Comparison of ENCODE assay signal across 8 mouse cellular contexts in genomic region chr17:35838570-35838969, GRCm38 (mm10). TPM values are rescaled to one million over a fixed set of nuclear protein-coding genes. Genes with fewer than 3 reads are reported as not detected.
DNase-seq lines count a peak whose midpoint lies in the region; ATAC-seq and TF ChIP-seq lines count a peak whose summit lies in the region.

No protein-coding gene starts in this region.

- intact Hi-C loops in left cerebral cortex, postnatal 25 days (cut with DNase I): loop anchor here (5.0 to 10.0 kb wide), 2 partner anchors 79 to 136 kb away; partner anchors contain the start of genes Gnl1, Mrps18b and Ppp1r10

- H3K4me3 ChIP-seq in kidney, postnatal 0 days (replicated peaks; ENCODE audit: low read depth, low read length): peak overlapping the region; percentile 76
- peak overlapping the region; percentile 87 for H3K4me3 ChIP-seq in embryonic facial prominence, embryonic 12.5 days
- peak overlapping the region; percentile 68 for H3K4me3 ChIP-seq in intestine, embryonic 15.5 days (replicated peaks)
- peak overlapping the region; percentile 72 for H3K4me3 ChIP-seq in neural tube, embryonic 12.5 days

- no peaks in the 10 kb centered on the region for H3K27me3 ChIP-seq in kidney, postnatal 0 days (ENCODE audit: insufficient read depth, low read length)
- H3K27me3 ChIP-seq in embryonic facial prominence, embryonic 12.5 days: no peaks in the 10 kb centered on the region
- H3K27me3 ChIP-seq in intestine, embryonic 15.5 days (replicated peaks): no peaks in the 10 kb centered on the region
- H3K27me3 ChIP-seq in neural tube, embryonic 12.5 days (replicated peaks): no peaks in the 10 kb centered on the region

- WGBS in kidney, postnatal 0 days: 2% methylated on average over 5 of the region's 5 CpGs
- WGBS in embryonic facial prominence, embryonic 12.5 days: 0% methylated on average over 5 of the region's 5 CpGs
- 1% methylated on average over 5 of the region's 5 CpGs for WGBS in intestine, embryonic 15.5 days
- WGBS in neural tube, embryonic 12.5 days: 2% methylated on average over 5 of the region's 5 CpGs

- peaks cover 23% of the 10 kb centered on the region for H3K36me3 ChIP-seq in kidney, postnatal 0 days (ENCODE audit: insufficient read depth, low read length)
- peaks cover 34% of the 10 kb centered on the region for H3K36me3 ChIP-seq in embryonic facial prominence, embryonic 12.5 days
- peaks cover 20% of the 10 kb centered on the region for H3K36me3 ChIP-seq in intestine, embryonic 15.5 days
- peaks cover 33% of the 10 kb centered on the region for H3K36me3 ChIP-seq in neural tube, embryonic 12.5 days

- H3K4me1 ChIP-seq in kidney, postnatal 0 days (replicated peaks; ENCODE audit: insufficient read depth, low read length): peaks cover 13% of the 10 kb centered on the region
- H3K4me1 ChIP-seq in embryonic facial prominence, embryonic 12.5 days: peaks cover 36% of the 10 kb centered on the region
- H3K4me1 ChIP-seq in intestine, embryonic 15.5 days (replicated peaks): peaks cover 24% of the 10 kb centered on the region
- H3K4me1 ChIP-seq in neural tube, embryonic 12.5 days: peaks cover 43% of the 10 kb centered on the region

- H3K27ac ChIP-seq in kidney, postnatal 0 days: peak overlapping the region; percentile 78; the same call in 1 of the 2 replicates
- peak overlapping the region; percentile 97 for H3K27ac ChIP-seq in embryonic facial prominence, embryonic 12.5 days
- H3K27ac ChIP-seq in intestine, embryonic 15.5 days: peak overlapping the region; percentile 84
- peak overlapping the region; percentile 95 for H3K27ac ChIP-seq in neural tube, embryonic 12.5 days

- ATAC-seq in kidney, postnatal 0 days (replicated peaks; ENCODE audit: low FRiP score, low read depth): no peak
- no peak for ATAC-seq in embryonic facial prominence, embryonic 12.5 days (ENCODE audit: insufficient number of reproducible peaks, insufficient read depth, low FRiP score, low TSS enrichment)
- 0 out of 2 replicates have a peak, but pooled peaks have one; percentile 18 for ATAC-seq in intestine, embryonic 15.5 days
- ATAC-seq in neural tube, embryonic 12.5 days (ENCODE audit: low FRiP score, low read depth): no peak

- H3K9me3 ChIP-seq in kidney, postnatal 0 days (replicated peaks; ENCODE audit: low read length): no peaks in the 10 kb centered on the region
- no peaks in the 10 kb centered on the region for H3K9me3 ChIP-seq in embryonic facial prominence, embryonic 12.5 days
- H3K9me3 ChIP-seq in intestine, embryonic 15.5 days: no peaks in the 10 kb centered on the region
- no peaks in the 10 kb centered on the region for H3K9me3 ChIP-seq in neural tube, embryonic 12.5 days

- peak overlapping the region; percentile 83 for H3K4me2 ChIP-seq in kidney, postnatal 0 days (ENCODE audit: low read length)
- H3K4me2 ChIP-seq in embryonic facial prominence, embryonic 12.5 days (replicated peaks): peak overlapping the region; percentile 59
- peak overlapping the region; percentile 70 for H3K4me2 ChIP-seq in intestine, embryonic 15.5 days (replicated peaks)
- H3K4me2 ChIP-seq in neural tube, embryonic 12.5 days (replicated peaks): peak overlapping the region; percentile 89

- H3K9ac ChIP-seq in kidney, postnatal 0 days (ENCODE audit: low read depth, low read length): peak overlapping the region; percentile 78; the same call in 1 of the 2 replicates
- H3K9ac ChIP-seq in embryonic facial prominence, embryonic 12.5 days: peak overlapping the region; percentile 63
- H3K9ac ChIP-seq in intestine, embryonic 15.5 days: peak overlapping the region; percentile 36
- H3K9ac ChIP-seq in neural tube, embryonic 12.5 days: peak overlapping the region; percentile 61

- no peak for TF ChIP-seq CTCF in kidney, postnatal 0 days (IDR thresholded peaks at IDR 0.05; ENCODE audit: low read depth)

- no peak for DNase-seq in kidney, postnatal 0 days (ENCODE audit: low spot score)
- no peak for DNase-seq in kidney, postnatal 25 days
- DNase-seq in ovary, postnatal 36 days (ENCODE audit: low spot score): no peak
- no peak for DNase-seq in right cerebral cortex, postnatal 25 days
- no peak for DNase-seq in left cerebral cortex, postnatal 25 days (ENCODE audit: low spot score in 2 of 2)

RNA-seq across cellular contexts. Expression of gene Tubb5, which starts 0.5 kb away (rescaled TPM):
- polyA plus RNA-seq in kidney, postnatal 0 days (2015; fragmentation: Nextera tagmentation; extraction: Ambion mirVana): 503 and 575 TPM in 2 replicates
- 1,266 and 1,271 TPM in 2 replicates for polyA plus RNA-seq in embryonic facial prominence, embryonic 12.5 days (2016; fragmentation: Nextera tagmentation; extraction: Ambion mirVana)
- polyA plus RNA-seq in intestine, embryonic 15.5 days (2015; fragmentation: Nextera tagmentation; extraction: Ambion mirVana): 729 and 776 TPM in 2 replicates
- polyA plus RNA-seq in neural tube, embryonic 12.5 days (2016; fragmentation: Nextera tagmentation; extraction: Ambion mirVana): 1,533 and 1,543 TPM in 2 replicates
- total RNA-seq in left cerebral cortex, postnatal 25 days (2021): 100 to 1,000 TPM; 492 to 522 TPM

RNA-seq across cellular contexts. Expression of gene Mdc1, which starts 2.7 kb away (rescaled TPM):
- polyA plus RNA-seq in kidney, postnatal 0 days (2015; fragmentation: Nextera tagmentation; extraction: Ambion mirVana): 5.4 and 5.6 TPM in 2 replicates
- 15.1 and 21.3 TPM in 2 replicates for polyA plus RNA-seq in embryonic facial prominence, embryonic 12.5 days (2016; fragmentation: Nextera tagmentation; extraction: Ambion mirVana)
- polyA plus RNA-seq in intestine, embryonic 15.5 days (2015; fragmentation: Nextera tagmentation; extraction: Ambion mirVana): 14.9 and 16.1 TPM in 2 replicates
- 13.6 and 14.7 TPM in 2 replicates for polyA plus RNA-seq in neural tube, embryonic 12.5 days (2016; fragmentation: Nextera tagmentation; extraction: Ambion mirVana)
- total RNA-seq in left cerebral cortex, postnatal 25 days (2021): 10 to 100 TPM in 1 of 2 experiments, 1 to 10 TPM in 1; 9.7 to 12.0 TPM

RNA-seq across cellular contexts. Expression of gene Flot1, which starts 15.5 kb away (rescaled TPM):
- 52.2 and 54.5 TPM in 2 replicates for polyA plus RNA-seq in kidney, postnatal 0 days (2015; fragmentation: Nextera tagmentation; extraction: Ambion mirVana)
- 50.7 and 60.3 TPM in 2 replicates for polyA plus RNA-seq in embryonic facial prominence, embryonic 12.5 days (2016; fragmentation: Nextera tagmentation; extraction: Ambion mirVana)
- 49.1 and 49.4 TPM in 2 replicates for polyA plus RNA-seq in intestine, embryonic 15.5 days (2015; fragmentation: Nextera tagmentation; extraction: Ambion mirVana)
- 60.5 and 60.6 TPM in 2 replicates for polyA plus RNA-seq in neural tube, embryonic 12.5 days (2016; fragmentation: Nextera tagmentation; extraction: Ambion mirVana)
- 100 to 1,000 TPM; 120 to 137 TPM for total RNA-seq in left cerebral cortex, postnatal 25 days (2021)

RNA-seq across cellular contexts. Expression of gene Ier3, which starts 17.1 kb away (rescaled TPM):
- 83.6 and 93.1 TPM in 2 replicates for polyA plus RNA-seq in kidney, postnatal 0 days (2015; fragmentation: Nextera tagmentation; extraction: Ambion mirVana)
- 6.9 and 8.9 TPM in 2 replicates for polyA plus RNA-seq in embryonic facial prominence, embryonic 12.5 days (2016; fragmentation: Nextera tagmentation; extraction: Ambion mirVana)
- polyA plus RNA-seq in intestine, embryonic 15.5 days (2015; fragmentation: Nextera tagmentation; extraction: Ambion mirVana): 13.9 and 14.4 TPM in 2 replicates
- 5.2 and 7.9 TPM in 2 replicates for polyA plus RNA-seq in neural tube, embryonic 12.5 days (2016; fragmentation: Nextera tagmentation; extraction: Ambion mirVana)
- total RNA-seq in left cerebral cortex, postnatal 25 days (2021): 10 to 100 TPM; 11.2 to 12.5 TPM

RNA-seq across cellular contexts. Expression of gene Nrm, which starts 22.5 kb away (rescaled TPM):
- 36.9 and 44.6 TPM in 2 replicates for polyA plus RNA-seq in kidney, postnatal 0 days (2015; fragmentation: Nextera tagmentation; extraction: Ambion mirVana)
- 39.9 and 43.9 TPM in 2 replicates for polyA plus RNA-seq in embryonic facial prominence, embryonic 12.5 days (2016; fragmentation: Nextera tagmentation; extraction: Ambion mirVana)
- 48.5 and 51.7 TPM in 2 replicates for polyA plus RNA-seq in intestine, embryonic 15.5 days (2015; fragmentation: Nextera tagmentation; extraction: Ambion mirVana)
- polyA plus RNA-seq in neural tube, embryonic 12.5 days (2016; fragmentation: Nextera tagmentation; extraction: Ambion mirVana): 40.5 and 41.3 TPM in 2 replicates
- total RNA-seq in left cerebral cortex, postnatal 25 days (2021): 1 to 10 TPM; 3.2 to 3.6 TPM
